Mouse (Mus musculus) gonadal fat pad, adult 2 months (tissue): ENCODE measurements around the gene Dtymk. TPM values are rescaled to one million over a fixed set of nuclear protein-coding genes. Genes with fewer than 3 reads are reported as not detected.
"Not testable (repeated sequence)": the region's sequence is repeated elsewhere in the genome, so short reads cannot be mapped to it uniquely, and the experiment has no call there.

Experiments
- DNase-seq: peaks from one replicate; pipeline ENCODE4 v3.0.0-alpha.2; 2012; ENCODE audit warnings: low read depth
- polyA plus RNA-seq: library from polyadenylated mRNA; depleted of rRNA; stranded (reverse); fragments of >200 nt; gene quantifications from 2 replicates; pipeline ENCODE4 v1.2.3, GENCODE M21; 2012

Gene Dtymk
- polyA plus RNA-seq, 1 experiment: 49.2 TPM

GRCm38 (mm10) chr1:93805221-93805951 is 3.7 kb upstream of the Dtymk start:
- no peak for DNase-seq

- no peak for DNase-seq
These were observed 3.1 kb upstream of the Dtymk start for GRCm38 (mm10) chr1:93804818-93805217.

GRCm38 (mm10) chr1:93803556-93804507 is 2.1 kb upstream of the Dtymk start, which contains the start of gene Ing5:
TSS of gene Ing5 (plus strand) at chr1:93803965.
- no peak for DNase-seq

DNA sequence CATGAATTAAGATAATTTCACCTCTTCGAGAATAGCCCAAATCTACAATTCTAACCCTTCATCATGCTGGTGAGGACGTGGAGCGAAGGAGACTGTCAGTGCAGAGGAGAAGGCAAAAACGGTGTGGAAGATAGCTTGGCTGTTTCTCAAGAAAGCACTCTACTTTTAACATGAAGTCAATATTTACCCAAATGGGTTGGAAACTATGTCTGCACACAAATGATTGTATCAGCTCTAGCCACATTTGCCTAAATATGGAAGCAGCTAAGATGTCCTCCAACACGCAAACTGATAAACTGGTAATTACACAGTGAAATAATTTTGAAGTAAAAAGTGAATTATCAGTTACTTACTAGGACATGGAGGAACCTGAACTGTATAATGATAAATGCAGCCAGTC is 1.0 kb upstream of the Dtymk start:
- no peak for DNase-seq

GRCm38 (mm10) chr1:93800670-93801503 is 847 bp downstream of the Dtymk start:
- DNase-seq: no peak

DNA sequence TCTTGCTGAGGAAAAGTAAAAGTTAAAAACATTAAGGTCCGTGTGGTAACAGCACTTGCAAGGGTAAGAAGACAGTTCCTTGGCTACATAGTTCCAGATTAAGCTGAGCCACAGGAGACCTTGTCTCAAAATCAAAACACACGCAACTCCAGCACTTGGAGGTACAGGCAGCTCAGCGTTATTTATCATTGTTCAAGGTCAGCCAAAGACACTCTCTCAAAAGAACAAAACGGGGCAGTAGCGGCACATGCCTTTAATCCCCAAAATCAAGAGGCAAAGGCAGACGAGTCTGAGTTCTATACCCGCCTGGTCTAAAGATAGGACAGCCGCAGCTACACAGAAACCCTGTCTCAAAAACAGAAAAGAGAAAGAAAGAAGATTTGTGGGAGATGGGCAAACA is 5.8 kb downstream of the Dtymk start:
- DNase-seq: no peak

- no peak for DNase-seq
These were observed 7.2 kb downstream of the Dtymk start for GRCm38 (mm10) chr1:93794526-93794925.

DNA sequence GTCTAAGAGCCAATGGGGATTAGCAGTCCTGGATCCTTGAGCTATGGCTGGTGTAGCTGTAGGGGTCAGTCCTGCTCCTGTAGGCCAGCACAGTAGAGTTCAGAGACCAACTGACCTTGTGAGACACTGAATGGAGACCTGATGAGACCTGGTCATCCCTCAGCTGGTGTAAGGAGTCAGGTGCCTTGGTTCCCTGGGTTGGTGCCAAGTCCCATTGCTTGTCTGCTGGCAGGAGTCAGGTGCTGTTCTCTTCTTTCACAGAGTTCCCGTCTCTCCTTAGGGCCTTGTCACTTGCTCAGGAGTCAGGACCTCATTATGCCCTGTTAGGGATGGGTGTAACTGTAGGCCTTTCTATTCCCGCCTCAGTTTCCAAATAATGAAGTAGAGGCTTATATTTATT is 14.8 kb downstream of the Dtymk start:
- no peak for DNase-seq

DNA sequence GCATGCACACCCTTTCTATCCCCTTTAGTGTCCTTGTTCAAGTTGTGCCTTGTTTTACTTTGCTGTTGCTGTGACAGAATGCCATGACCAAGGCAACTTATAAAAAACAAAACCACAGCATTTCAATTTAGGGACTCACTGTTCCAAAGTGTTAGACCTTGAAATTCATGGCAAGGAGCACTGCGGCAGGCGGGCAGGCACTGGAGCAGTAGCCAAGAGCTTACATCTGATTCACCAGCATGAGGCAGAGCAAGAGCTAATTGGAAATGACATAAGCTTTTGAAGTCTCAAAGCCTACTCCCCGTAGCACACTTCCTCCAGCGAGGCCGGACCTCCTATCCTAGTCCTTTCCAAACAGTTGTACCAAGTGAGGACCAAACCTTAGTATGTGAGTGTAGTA is 25.0 kb downstream of the Dtymk start:
- DNase-seq: no peak

DNA sequence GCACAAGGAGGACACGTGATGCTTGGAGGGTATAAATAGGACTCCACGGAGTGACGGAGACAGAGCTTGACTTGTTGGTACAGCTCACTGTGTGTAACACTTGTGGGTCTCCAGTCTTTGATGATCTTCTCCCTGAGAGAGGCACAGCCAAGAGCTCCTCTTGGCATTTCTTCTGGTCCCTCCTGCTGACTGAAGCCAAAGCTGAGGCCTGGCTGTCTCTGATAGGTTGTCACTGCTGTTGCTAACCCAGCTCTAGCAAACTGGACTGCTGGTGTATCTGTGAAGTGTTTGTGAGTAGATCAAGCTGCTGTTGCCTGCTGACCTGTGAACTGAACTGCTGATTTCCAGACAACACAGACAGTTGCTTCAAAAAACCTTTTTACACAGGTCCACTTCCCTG is 31.8 kb downstream of the Dtymk start:
- DNase-seq: no peak

DNA sequence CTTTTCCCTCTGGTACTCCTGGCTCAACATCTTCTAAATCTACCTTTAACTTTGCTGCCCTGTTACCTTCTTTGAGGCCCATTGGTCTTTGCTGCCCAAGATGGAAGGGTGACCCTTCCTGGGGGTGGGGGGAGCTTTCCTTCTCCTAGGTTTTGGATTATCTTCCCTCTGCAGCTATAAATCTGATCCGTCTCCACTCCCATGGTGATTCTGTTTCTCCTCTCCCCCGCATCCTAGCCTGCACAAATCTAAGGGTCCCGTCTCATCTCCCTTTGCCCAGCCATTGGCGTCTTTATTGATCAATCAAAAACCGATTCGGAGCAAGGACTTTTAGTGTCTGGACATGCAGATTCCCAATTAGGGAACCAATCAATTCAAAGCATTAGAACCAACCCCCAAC is 34.1 kb downstream of the Dtymk start:
- DNase-seq: no peak

- no peak for DNase-seq
These were observed 36.7 kb downstream of the Dtymk start for GRCm38 (mm10) chr1:93764871-93765591.

GRCm38 (mm10) chr1:93763531-93763930 is 38.2 kb downstream of the Dtymk start:
- DNase-seq: not testable (repeated sequence)

DNA sequence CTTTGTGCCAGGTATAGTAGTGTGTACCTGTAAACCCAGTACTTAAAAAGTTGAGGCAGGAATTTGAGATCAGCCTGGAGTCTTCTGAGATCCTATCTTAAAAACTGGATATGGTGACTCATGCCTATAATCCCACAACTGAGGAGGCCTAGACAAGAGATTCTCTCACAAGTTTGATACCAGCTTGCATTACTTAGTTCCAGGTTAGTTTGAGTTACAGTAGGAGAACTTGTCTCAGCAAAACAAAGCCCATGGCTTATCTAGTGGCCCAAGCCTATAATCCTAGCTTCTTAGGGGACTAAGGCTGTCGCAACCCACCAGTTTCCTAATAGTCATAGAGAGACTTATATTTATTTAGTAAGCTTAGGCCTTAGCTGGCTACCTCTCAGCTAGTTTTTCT is 41.7 kb downstream of the Dtymk start:
- peak; percentile 54 for DNase-seq

DNA sequence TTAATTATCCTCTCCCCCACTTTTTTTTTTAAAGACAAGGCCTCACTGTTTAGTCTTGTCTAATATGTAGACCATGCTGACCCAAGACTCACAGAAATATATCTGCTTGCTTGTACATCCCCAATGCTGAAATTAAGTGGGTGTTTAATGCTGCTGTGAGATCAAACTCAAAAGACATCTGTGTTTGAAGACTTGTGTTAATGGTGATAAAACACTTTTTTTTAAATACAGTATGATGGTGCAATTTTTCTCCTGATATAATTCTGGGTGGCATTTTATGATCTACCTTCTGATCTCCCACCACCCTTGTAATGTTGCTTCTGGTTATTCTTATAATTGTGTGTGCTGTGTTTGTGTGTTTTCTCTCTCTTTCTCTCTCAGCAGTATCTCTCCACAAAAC is 45.6 kb downstream of the Dtymk start:
- DNase-seq: no peak

GRCm38 (mm10) chr1:93755618-93756017 is 46.1 kb downstream of the Dtymk start:
- DNase-seq: no peak

GRCm38 (mm10) chr1:93755291-93755610 is 46.5 kb downstream of the Dtymk start:
- DNase-seq: no peak

DNA sequence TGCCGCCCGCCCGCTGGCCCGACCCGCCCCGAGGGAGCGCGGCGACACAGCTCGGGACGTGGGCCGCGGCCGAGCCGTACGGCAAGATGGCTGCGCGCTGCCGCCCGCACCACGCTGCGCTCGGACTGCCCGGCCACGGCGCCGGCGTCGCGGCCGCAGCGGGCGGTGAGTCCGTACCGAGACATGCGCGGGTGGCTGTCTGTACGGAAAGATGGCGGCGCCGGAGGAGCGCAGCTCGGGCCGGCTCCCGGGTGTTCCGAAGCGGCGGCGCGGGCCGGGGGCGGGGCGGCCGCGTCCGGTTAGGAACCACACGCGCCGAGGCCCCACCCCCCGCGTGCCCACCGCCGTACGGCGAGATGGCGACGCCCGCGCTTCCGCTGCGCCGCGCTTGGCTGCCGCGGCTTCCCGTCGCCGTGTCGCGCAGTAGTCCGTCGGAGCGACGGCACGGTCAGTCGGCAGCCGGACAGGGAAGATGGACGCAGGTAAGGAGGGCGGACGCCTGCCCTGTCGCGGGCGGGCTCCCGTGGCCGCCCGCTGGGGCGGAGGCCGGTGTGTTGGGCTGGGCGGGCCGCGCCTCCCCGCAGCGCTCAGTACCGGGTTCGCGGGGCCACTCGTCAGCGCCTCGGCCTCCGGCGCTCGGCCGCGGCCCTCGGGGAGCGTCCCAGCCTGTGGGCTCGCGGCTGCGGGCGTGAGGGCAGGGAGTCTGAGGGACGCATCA is 47.0 kb downstream of the Dtymk start, which contains the start of gene Thap4:
TSS of gene Thap4 (minus strand) at position 292 of the 718 bp plus-strand sequence.
- DNase-seq: no peak

- no peak for DNase-seq
These were observed 47.7 kb downstream of the Dtymk start for GRCm38 (mm10) chr1:93753911-93754572.

DNA sequence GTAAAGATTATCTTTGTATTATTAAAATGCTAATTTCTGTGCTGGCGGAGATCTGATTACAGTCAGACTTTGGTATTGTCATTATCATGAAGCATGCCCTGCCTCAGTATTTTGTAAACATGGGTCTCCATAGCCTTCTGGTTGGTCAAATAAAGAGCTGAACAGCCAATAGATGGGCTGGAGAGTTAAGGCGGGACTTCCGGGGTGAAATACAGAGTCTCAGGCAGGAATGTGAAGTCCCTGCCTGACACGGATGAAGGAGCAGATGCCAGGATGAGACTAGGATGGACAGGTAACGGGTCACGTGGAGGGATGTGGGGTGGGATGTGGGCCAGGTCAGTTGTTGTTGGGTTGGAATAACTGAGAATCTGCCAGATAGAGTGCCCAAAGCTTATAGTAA is 50.4 kb downstream of the Dtymk start, which contains the start of gene Atg4b:
TSS of gene Atg4b (plus strand) at position 211 of the 400 bp plus-strand sequence.
- DNase-seq: no peak
